Mouse (Mus musculus) ES-Bruce4 (cell line): ENCODE results near the gene A530016L24Rik.

Experiments used
- CTCF ChIP-seq: IDR thresholded peaks from one replicate; pipeline ENCODE4 v1.8.1; 2011; ENCODE audit warnings: low read depth, low read length
- POLR2A ChIP-seq: IDR thresholded peaks from one replicate; pipeline ENCODE4 v1.8.1; 2011; ENCODE audit warnings: low read length; ENCODE audit not compliant: insufficient read depth

DNA sequence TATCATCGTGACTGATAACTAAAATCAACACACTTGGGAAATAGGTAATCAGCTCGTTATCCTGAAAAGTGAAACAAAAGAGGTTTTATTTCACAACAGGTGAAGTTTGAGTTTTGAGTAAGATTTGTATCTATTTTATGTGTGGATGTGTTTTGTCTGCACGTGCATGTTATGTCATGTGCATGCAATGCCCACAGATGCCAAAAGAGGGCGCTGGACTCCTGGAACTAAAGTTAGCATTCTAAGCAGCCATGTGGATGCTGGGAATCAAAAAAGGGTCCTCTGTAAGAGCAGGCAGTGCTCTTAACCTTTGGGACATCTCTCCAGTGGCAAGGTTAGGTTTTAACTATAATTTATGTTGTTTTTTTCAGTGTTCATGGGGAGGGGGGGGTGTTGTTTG lies 26.0 kb upstream of the A530016L24Rik start:
- no peak for TF ChIP-seq POLR2A
- TF ChIP-seq CTCF, result peak; percentile 19
